In genomic region chr10:18602030-18602429, GRCm38 (mm10) we compare ENCODE assay signal across 8 mouse cellular contexts. TPM values are rescaled to one million over a fixed set of nuclear protein-coding genes. Genes with fewer than 3 reads are reported as not detected.
DNase-seq lines count a peak whose midpoint lies in the region; ATAC-seq and TF ChIP-seq lines count a peak whose summit lies in the region.

No protein-coding gene starts in this region.

- H3K27me3 ChIP-seq in heart, embryonic 12.5 days (replicated peaks), result peaks cover 6% of the 10 kb centered on the region; the same call in 1 of the 2 replicates
- no peaks in the 10 kb centered on the region for H3K27me3 ChIP-seq in embryonic facial prominence, embryonic 14.5 days (replicated peaks; ENCODE audit: control insufficient read depth, insufficient read depth, low read length)

- no peak overlapping the region for H3K4me3 ChIP-seq in heart, embryonic 12.5 days
- no peak overlapping the region for H3K4me3 ChIP-seq in bone marrow, adult 2 months (replicated peaks; ENCODE audit: control insufficient read depth, low read depth, low read length)
- H3K4me3 ChIP-seq in embryonic facial prominence, embryonic 14.5 days (ENCODE audit: low read depth, low read length), result no peak overlapping the region

- H3K9me3 ChIP-seq in heart, embryonic 12.5 days (replicated peaks), result no peaks in the 10 kb centered on the region
- H3K9me3 ChIP-seq in embryonic facial prominence, embryonic 14.5 days (ENCODE audit: control insufficient read depth, low read length), result no peaks in the 10 kb centered on the region

- no peaks in the 10 kb centered on the region for H3K4me1 ChIP-seq in heart, embryonic 12.5 days (replicated peaks)
- no peaks in the 10 kb centered on the region; the same call in 1 of the 2 replicates for H3K4me1 ChIP-seq in bone marrow, adult 2 months (ENCODE audit: control insufficient read depth, insufficient read depth, low read length)
- no peaks in the 10 kb centered on the region for H3K4me1 ChIP-seq in embryonic facial prominence, embryonic 14.5 days (ENCODE audit: control insufficient read depth, insufficient read depth, low read length)

- ATAC-seq in heart, embryonic 12.5 days (ENCODE audit: insufficient number of reproducible peaks, low FRiP score), result no peak
- no peak for ATAC-seq in embryonic facial prominence, embryonic 14.5 days (ENCODE audit: low read depth)
- ATAC-seq in megakaryocyte-erythroid progenitor cell, adult 5-6 weeks (replicated peaks; ENCODE audit: low FRiP score, low TSS enrichment, poor library complexity, severe bottlenecking), result peak; percentile 90

- WGBS in heart, embryonic 12.5 days, result 24% methylated on average over 4 of the region's 4 CpGs
- 23% methylated on average over 4 of the region's 4 CpGs for WGBS in bone marrow, adult 2 months
- WGBS in embryonic facial prominence, embryonic 14.5 days, result 12% methylated on average over 4 of the region's 4 CpGs

- peak; percentile 34; the same call in 1 of the 2 replicates for TF ChIP-seq CTCF in bone marrow, adult 2 months (IDR thresholded peaks at IDR 0.05; ENCODE audit: control insufficient read depth, insufficient read depth, low read length)

- DNase-seq in heart, adult 18-20 months, result peak; percentile 45 to 87
- DNase-seq in embryonic facial prominence, embryonic 14.5 days (ENCODE audit: low spot score), result peak; percentile 56
- DNase-seq in heart, postnatal 4 days, result peak; percentile 81
- peak; percentile 62 to 76 for DNase-seq in layer of hippocampus, postnatal 36 days
- DNase-seq in skeletal muscle tissue, adult 2 months (ENCODE audit: low read depth, low spot score), result peak; percentile 34

- TF ChIP-seq POLR2A in bone marrow, adult 2 months (IDR thresholded peaks at IDR 0.05; ENCODE audit: borderline replicate concordance, control insufficient read depth, low read depth, low read length), result no peak

- H3K27ac ChIP-seq in heart, embryonic 12.5 days (ENCODE audit: poor library complexity, severe bottlenecking), result no peak overlapping the region
- no peak overlapping the region for H3K27ac ChIP-seq in bone marrow, adult 2 months (ENCODE audit: control insufficient read depth, insufficient read depth, low read depth, low read length, poor library complexity)
- no peak overlapping the region for H3K27ac ChIP-seq in embryonic facial prominence, embryonic 14.5 days (replicated peaks; ENCODE audit: low read depth, low read length)

- H3K4me2 ChIP-seq in heart, embryonic 12.5 days, result no peak overlapping the region
- no peak overlapping the region for H3K4me2 ChIP-seq in embryonic facial prominence, embryonic 14.5 days (ENCODE audit: low read depth, low read length)

- no peaks in the 10 kb centered on the region for H3K36me3 ChIP-seq in heart, embryonic 12.5 days
- no peaks in the 10 kb centered on the region for H3K36me3 ChIP-seq in embryonic facial prominence, embryonic 14.5 days (ENCODE audit: control insufficient read depth, insufficient read depth, low read length)

- H3K9ac ChIP-seq in heart, embryonic 12.5 days, result no peak overlapping the region
- no peak overlapping the region for H3K9ac ChIP-seq in embryonic facial prominence, embryonic 14.5 days (ENCODE audit: low read depth, low read length)

RNA-seq across cellular contexts. Expression of gene Hebp2, which starts 56.2 kb away (rescaled TPM):
- total RNA-seq in heart, adult 18-20 months (2021), result under 1 TPM; 0.44 to 0.50 TPM
- polyA plus RNA-seq in heart, embryonic 12.5 days (2016; fragmentation: Nextera tagmentation; extraction: Ambion mirVana), result 17.9 and 18.3 TPM in 2 replicates
- not detected in 2 replicates for polyA plus RNA-seq in bone marrow, adult 2 months (2011; ENCODE audit: insufficient read depth, insufficient read length, low replicate concordance, missing spikeins)
- polyA plus RNA-seq in embryonic facial prominence, embryonic 14.5 days (2014; fragmentation: Nextera tagmentation; extraction: Ambion mirVana), result 25.1 and 27.4 TPM in 2 replicates
- 1 to 10 TPM; 4.4 to 5.5 TPM for total RNA-seq in heart, postnatal 4 days (2021)
- total RNA-seq in layer of hippocampus, postnatal 36 days (2021), result 1 to 10 TPM; 3.2 to 3.5 TPM
- not detected in 2 replicates for total RNA-seq in megakaryocyte-erythroid progenitor cell, adult 5-6 weeks (2014; fragmentation: Nextera tagmentation)
- not detected in 2 replicates for total RNA-seq in megakaryocyte-erythroid progenitor cell, adult 5-6 weeks (2017)
